Mouse (Mus musculus): ENCODE data around the gene Fancc. TPM values are rescaled to one million over a fixed set of nuclear protein-coding genes. Genes with fewer than 3 reads are reported as not detected.

Gene Fancc
- polyA plus RNA-seq, 1 experiment = 18.6 TPM

GRCm38 (mm10) chr13:63345476-63346225 lies 151.4 kb downstream of the Fancc start:
- DNase-seq = no peak
- TF ChIP-seq CTCF (IDR thresholded peaks at IDR 0.05; ENCODE audit: insufficient read depth, low read length) (no peak), POLR2A (IDR thresholded peaks at IDR 0.05; ENCODE audit: borderline replicate concordance, extremely low read depth, low read depth, low read length) (no peak)
- H3K4me3 ChIP-seq (replicated peaks; ENCODE audit: extremely low read depth, low read depth, low read length) = no peak overlapping the region
- H3K4me1 ChIP-seq (ENCODE audit: control insufficient read depth, insufficient read depth, low read length) = no peaks in the 10 kb centered on the region
- WGBS = 81% methylated on average over 5 of the region's 5 CpGs

GRCm38 (mm10) chr13:63344481-63344880 lies 152.6 kb downstream of the Fancc start:
- WGBS = 97% methylated on average over 3 of the region's 3 CpGs
- TF ChIP-seq CTCF (IDR thresholded peaks at IDR 0.05; ENCODE audit: insufficient read depth, low read length) (no peak), POLR2A (IDR thresholded peaks at IDR 0.05; ENCODE audit: borderline replicate concordance, extremely low read depth, low read depth, low read length) (no peak)
- no peaks in the 10 kb centered on the region for H3K4me1 ChIP-seq (ENCODE audit: control insufficient read depth, insufficient read depth, low read length)
- DNase-seq = no peak
- no peak overlapping the region for H3K4me3 ChIP-seq (replicated peaks; ENCODE audit: extremely low read depth, low read depth, low read length)

- no peak for DNase-seq
- H3K4me3 ChIP-seq (replicated peaks; ENCODE audit: extremely low read depth, low read depth, low read length) = no peak overlapping the region
- H3K4me1 ChIP-seq (ENCODE audit: control insufficient read depth, insufficient read depth, low read length) = no peaks in the 10 kb centered on the region
- WGBS = 65% methylated on average over 2 of the region's 2 CpGs
- no peak for TF ChIP-seq POLR2A (IDR thresholded peaks at IDR 0.05; ENCODE audit: borderline replicate concordance, extremely low read depth, low read depth, low read length)
- no peak for TF ChIP-seq CTCF (IDR thresholded peaks at IDR 0.05; ENCODE audit: insufficient read depth, low read length)
These were observed 154.3 kb downstream of the Fancc start for GRCm38 (mm10) chr13:63342781-63343180.

- DNase-seq = no peak
- no peaks in the 10 kb centered on the region for H3K4me1 ChIP-seq (ENCODE audit: control insufficient read depth, insufficient read depth, low read length)
- no peak overlapping the region for H3K4me3 ChIP-seq (replicated peaks; ENCODE audit: extremely low read depth, low read depth, low read length)
- no peak for TF ChIP-seq POLR2A (IDR thresholded peaks at IDR 0.05; ENCODE audit: borderline replicate concordance, extremely low read depth, low read depth, low read length)
- no peak for TF ChIP-seq CTCF (IDR thresholded peaks at IDR 0.05; ENCODE audit: insufficient read depth, low read length)
- WGBS = 91% methylated on average over 4 of the region's 4 CpGs
These were observed 157.1 kb downstream of the Fancc start for GRCm38 (mm10) chr13:63339946-63340345.

GRCm38 (mm10) chr13:63337239-63337960 lies 159.7 kb downstream of the Fancc start:
- DNase-seq = no peak
- TF ChIP-seq CTCF (IDR thresholded peaks at IDR 0.05; ENCODE audit: insufficient read depth, low read length) (no peak), POLR2A (IDR thresholded peaks at IDR 0.05; ENCODE audit: borderline replicate concordance, extremely low read depth, low read depth, low read length) (no peak)
- Histone ChIP-seq H3K4me3 (replicated peaks; ENCODE audit: extremely low read depth, low read depth, low read length) (no peak overlapping the region), H3K4me1 (ENCODE audit: control insufficient read depth, insufficient read depth, low read length) (no peaks in the 10 kb centered on the region)
- WGBS = 79% methylated on average over 8 of the region's 8 CpGs

- TF ChIP-seq CTCF (IDR thresholded peaks at IDR 0.05; ENCODE audit: insufficient read depth, low read length) (no peak), POLR2A (IDR thresholded peaks at IDR 0.05; ENCODE audit: borderline replicate concordance, extremely low read depth, low read depth, low read length) (no peak)
- DNase-seq = no peak
- Histone ChIP-seq H3K4me1 (ENCODE audit: control insufficient read depth, insufficient read depth, low read length) (0 out of 2 replicates have a peak, but pooled peaks cover 2% of the 10 kb centered on the region), H3K4me3 (replicated peaks; ENCODE audit: extremely low read depth, low read depth, low read length) (no peak overlapping the region)
- WGBS = 69% methylated on average over 7 of the region's 7 CpGs
These were observed 160.7 kb downstream of the Fancc start for GRCm38 (mm10) chr13:63336335-63336734.

GRCm38 (mm10) chr13:63335421-63336134 lies 161.5 kb downstream of the Fancc start:
- 77% methylated on average over 4 of the region's 4 CpGs for WGBS
- Histone ChIP-seq H3K4me3 (replicated peaks; ENCODE audit: extremely low read depth, low read depth, low read length) (no peak overlapping the region), H3K4me1 (ENCODE audit: control insufficient read depth, insufficient read depth, low read length) (0 out of 2 replicates have a peak, but pooled peaks cover 2% of the 10 kb centered on the region)
- DNase-seq = no peak
- TF ChIP-seq POLR2A (IDR thresholded peaks at IDR 0.05; ENCODE audit: borderline replicate concordance, extremely low read depth, low read depth, low read length) (no peak), CTCF (IDR thresholded peaks at IDR 0.05; ENCODE audit: insufficient read depth, low read length) (peak; percentile 56)

- 37% methylated on average over 4 of the region's 4 CpGs for WGBS
- Histone ChIP-seq H3K4me1 (ENCODE audit: control insufficient read depth, insufficient read depth, low read length) (0 out of 2 replicates have a peak, but pooled peaks cover 2% of the 10 kb centered on the region), H3K4me3 (replicated peaks; ENCODE audit: extremely low read depth, low read depth, low read length) (no peak overlapping the region)
- peak; percentile 51 for DNase-seq
- no peak for TF ChIP-seq POLR2A (IDR thresholded peaks at IDR 0.05; ENCODE audit: borderline replicate concordance, extremely low read depth, low read depth, low read length)
- peak; percentile 36; the same call in 1 of the 2 replicates for TF ChIP-seq CTCF (IDR thresholded peaks at IDR 0.05; ENCODE audit: insufficient read depth, low read length)
These were observed 164.3 kb downstream of the Fancc start for GRCm38 (mm10) chr13:63332576-63333300.

- H3K4me1 ChIP-seq (ENCODE audit: control insufficient read depth, insufficient read depth, low read length) = 0 out of 2 replicates have a peak, but pooled peaks cover 2% of the 10 kb centered on the region
- WGBS = 37% methylated on average over 4 of the region's 4 CpGs
- TF ChIP-seq CTCF (IDR thresholded peaks at IDR 0.05; ENCODE audit: insufficient read depth, low read length) (peak; percentile 73), POLR2A (IDR thresholded peaks at IDR 0.05; ENCODE audit: borderline replicate concordance, extremely low read depth, low read depth, low read length) (no peak)
- no peak overlapping the region for H3K4me3 ChIP-seq (replicated peaks; ENCODE audit: extremely low read depth, low read depth, low read length)
- peak; percentile 68 for DNase-seq
These were observed 165.7 kb downstream of the Fancc start for GRCm38 (mm10) chr13:63331379-63331778.
